Mouse (Mus musculus) T-helper 1 cell (primary cell): ENCODE data around the gene Glyr1.

ENCODE experiments used
- in situ Hi-C: fragments of 300-600 bp; cut with MboI, MseI; formaldehyde crosslinking; loops from one replicate; pipeline ENCODE4 v1.15.1; 2025; ENCODE audit warnings: high pct_unique_total_duplicates

The Glyr1 gene

GRCm38 (mm10) chr16:5049774-5050234, at the start of gene Glyr1, which contains the start of gene Ubn1:
Gene Glyr1, minus strand, starts transcription at chr16:5049863.
Gene Ubn1, plus strand, starts transcription at chr16:5050057.
- in situ Hi-C loops = no loop called here

GRCm38 (mm10) chr16:5096504-5096903, 46.8 kb upstream of the Glyr1 start:
- in situ Hi-C loops = no loop called here

- in situ Hi-C loops = no loop called here
These were observed 43.6 kb upstream of the Glyr1 start for GRCm38 (mm10) chr16:5093285-5093684.

GRCm38 (mm10) chr16:5089021-5089420, 39.4 kb upstream of the Glyr1 start:
- in situ Hi-C loops = no loop called here

GRCm38 (mm10) chr16:5086179-5086578, 36.5 kb upstream of the Glyr1 start:
- in situ Hi-C loops = no loop called here

- in situ Hi-C loops = no loop called here
These were observed 35.5 kb upstream of the Glyr1 start for GRCm38 (mm10) chr16:5085196-5085595.

GRCm38 (mm10) chr16:5074341-5074740, 24.7 kb upstream of the Glyr1 start:
- in situ Hi-C loops = no loop called here

- in situ Hi-C loops = no loop called here
These were observed 22.3 kb upstream of the Glyr1 start for GRCm38 (mm10) chr16:5071974-5072373.

GRCm38 (mm10) chr16:5070321-5070720, 20.7 kb upstream of the Glyr1 start:
- in situ Hi-C loops = no loop called here

GRCm38 (mm10) chr16:5063472-5063871, 13.8 kb upstream of the Glyr1 start:
- in situ Hi-C loops = no loop called here

- in situ Hi-C loops = no loop called here
These were observed 8.5 kb upstream of the Glyr1 start for GRCm38 (mm10) chr16:5058114-5058513.

- in situ Hi-C loops = no loop called here
These were observed 818 bp upstream of the Glyr1 start for GRCm38 (mm10) chr16:5050251-5051110.

- in situ Hi-C loops = no loop called here
These were observed 385 bp downstream of the Glyr1 start for GRCm38 (mm10) chr16:5049182-5049773.

GRCm38 (mm10) chr16:5045322-5045721, 4.3 kb downstream of the Glyr1 start:
- in situ Hi-C loops = no loop called here

- in situ Hi-C loops = no loop called here
These were observed 12.9 kb downstream of the Glyr1 start for GRCm38 (mm10) chr16:5036649-5037234.

- in situ Hi-C loops = no loop called here
These were observed 14.1 kb downstream of the Glyr1 start for GRCm38 (mm10) chr16:5035591-5035990.

- in situ Hi-C loops = no loop called here
These were observed 19.8 kb downstream of the Glyr1 start for GRCm38 (mm10) chr16:5029847-5030246.

GRCm38 (mm10) chr16:5024021-5024420, 25.6 kb downstream of the Glyr1 start:
- in situ Hi-C loops = no loop called here

- in situ Hi-C loops = no loop called here
These were observed 35.1 kb downstream of the Glyr1 start for GRCm38 (mm10) chr16:5014578-5014977.

GRCm38 (mm10) chr16:5013054-5013838, 36.4 kb downstream of the Glyr1 start, which contains the start of gene Rogdi:
Gene Rogdi, minus strand, starts transcription at chr16:5013553.
- in situ Hi-C loops = no loop called here
